Comparison of ENCODE assay signal across 30 mouse cellular contexts in genomic region chr7:43789295-43789694, GRCm38 (mm10). TPM values are rescaled to one million over a fixed set of nuclear protein-coding genes. Genes with fewer than 3 reads are reported as not detected.
DNase-seq lines count a peak whose midpoint lies in the region; ATAC-seq and TF ChIP-seq lines count a peak whose summit lies in the region.
"Had no signal": no experiment of that assay in that cellular context is flagged by ENCODE, and none has a peak within 500 bp of the region (broad histone marks: within the 10 kb centered on the region; RNA-seq: fewer than 3 reads in every experiment).

No protein-coding gene starts in this region.

- TF ChIP-seq EP300 in CH12.LX (IDR thresholded peaks at IDR 0.05; ENCODE audit: low read length), result no peak

- no peaks in the 10 kb centered on the region for H3K36me3 ChIP-seq in hindbrain, postnatal 0 days (ENCODE audit: insufficient read depth, low read length)
- no peaks in the 10 kb centered on the region for H3K36me3 ChIP-seq in hindbrain, embryonic 12.5 days
- H3K36me3 ChIP-seq in lung, embryonic 14.5 days (ENCODE audit: insufficient read depth), result no peaks in the 10 kb centered on the region
- no peaks in the 10 kb centered on the region for H3K36me3 ChIP-seq in CH12.LX (replicated peaks in 1 of 2; ENCODE audit: control insufficient read depth in 1 of 2, insufficient read depth in 1 of 2, low read length in 1 of 2)
- no peaks in the 10 kb centered on the region for H3K36me3 ChIP-seq in limb, embryonic 10.5 days
- H3K36me3 ChIP-seq: embryonic facial prominence, embryonic 15.5 days; hindbrain, embryonic 15.5 days; kidney, embryonic 15.5 days had no signal

- dilution Hi-C loops in CH12.LX (cut with MboI; ENCODE audit: extremely low pct_ligation_motif_present, extremely low pct_unique_long_range_greater_than_20kb, low sequenced_read_pairs), result no loop called here

- no peaks in the 10 kb centered on the region for H3K27me3 ChIP-seq in hindbrain, postnatal 0 days (ENCODE audit: insufficient read depth, low read length)
- 0 out of 2 replicates have a peak, but pooled peaks cover under 1% of the 10 kb centered on the region for H3K27me3 ChIP-seq in hindbrain, embryonic 12.5 days
- H3K27me3 ChIP-seq in lung, embryonic 14.5 days (ENCODE audit: insufficient read depth, low read length), result no peaks in the 10 kb centered on the region
- H3K27me3 ChIP-seq in CH12.LX (replicated peaks), result peaks cover 74% of the 10 kb centered on the region
- H3K27me3 ChIP-seq in limb, embryonic 10.5 days (ENCODE audit: low read depth, poor library complexity, severe bottlenecking), result peaks cover 14% of the 10 kb centered on the region
- H3K27me3 ChIP-seq: embryonic facial prominence, embryonic 15.5 days; hindbrain, embryonic 15.5 days; kidney, embryonic 15.5 days had no signal

- TF ChIP-seq RAD21 in CH12.LX (IDR thresholded peaks at IDR 0.05; ENCODE audit: low read depth, low read length), result peak; percentile 29

- no peak overlapping the region for H3K27ac ChIP-seq in hindbrain, postnatal 0 days
- no peak overlapping the region for H3K27ac ChIP-seq in hindbrain, embryonic 12.5 days
- H3K27ac ChIP-seq in lung, embryonic 14.5 days (ENCODE audit: low read depth), result no peak overlapping the region
- H3K27ac ChIP-seq in CH12.LX (ENCODE audit: insufficient read depth, low read depth), result no peak overlapping the region
- no peak overlapping the region for H3K27ac ChIP-seq in limb, embryonic 10.5 days
- H3K27ac ChIP-seq: embryonic facial prominence, embryonic 15.5 days; hindbrain, embryonic 15.5 days; kidney, embryonic 15.5 days had no signal

- no peaks in the 10 kb centered on the region for H3K9me3 ChIP-seq in hindbrain, postnatal 0 days (ENCODE audit: low read length)
- H3K9me3 ChIP-seq in hindbrain, embryonic 12.5 days (replicated peaks), result no peaks in the 10 kb centered on the region
- H3K9me3 ChIP-seq in lung, embryonic 14.5 days (ENCODE audit: low read depth, low read length), result no peaks in the 10 kb centered on the region
- H3K9me3 ChIP-seq in CH12.LX (replicated peaks; ENCODE audit: low read length), result no peaks in the 10 kb centered on the region
- H3K9me3 ChIP-seq in limb, embryonic 10.5 days (replicated peaks), result no peaks in the 10 kb centered on the region
- H3K9me3 ChIP-seq: embryonic facial prominence, embryonic 15.5 days; hindbrain, embryonic 15.5 days; kidney, embryonic 15.5 days had no signal

- H3K9ac ChIP-seq in hindbrain, postnatal 0 days (replicated peaks; ENCODE audit: low read length), result no peak overlapping the region
- H3K9ac ChIP-seq in hindbrain, embryonic 12.5 days, result no peak overlapping the region
- H3K9ac ChIP-seq in lung, embryonic 14.5 days, result no peak overlapping the region
- no peak overlapping the region for H3K9ac ChIP-seq in CH12.LX (ENCODE audit: insufficient read depth, low read depth)
- H3K9ac ChIP-seq: embryonic facial prominence, embryonic 15.5 days; hindbrain, embryonic 15.5 days; kidney, embryonic 15.5 days had no signal

- no peaks in the 10 kb centered on the region for H3K79me2 ChIP-seq in CH12.LX (replicated peaks; ENCODE audit: control insufficient read depth, extremely low read depth, insufficient read depth, poor library complexity, severe bottlenecking)

- ATAC-seq in hindbrain, postnatal 0 days, result no peak
- ATAC-seq in hindbrain, embryonic 12.5 days (ENCODE audit: low FRiP score), result no peak
- ATAC-seq in lung, embryonic 14.5 days (ENCODE audit: insufficient read depth), result no peak
- ATAC-seq: forebrain, embryonic 16.5 days; intestine, embryonic 16.5 days had no signal

- in situ Hi-C loops in CH12.LX (cut with MboI; ENCODE audit: low pct_ligation_motif_present, low pct_unique_long_range_greater_than_20kb, low sequenced_read_pairs), result loop anchor here (25.0 kb wide), 1 partner anchor 302 kb away; the partner anchor contains the start of gene Iglon5

- H3K4me2 ChIP-seq in hindbrain, postnatal 0 days (ENCODE audit: low read depth, low read length), result no peak overlapping the region
- no peak overlapping the region for H3K4me2 ChIP-seq in hindbrain, embryonic 12.5 days (replicated peaks)
- no peak overlapping the region for H3K4me2 ChIP-seq in lung, embryonic 14.5 days
- no peak overlapping the region for H3K4me2 ChIP-seq in CH12.LX (ENCODE audit: insufficient read depth, low read depth, poor library complexity, severe bottlenecking)
- H3K4me2 ChIP-seq: embryonic facial prominence, embryonic 15.5 days; hindbrain, embryonic 15.5 days; kidney, embryonic 15.5 days; liver, embryonic 11.5 days had no signal

- no peak overlapping the region for H3K4me3 ChIP-seq in hindbrain, postnatal 0 days (ENCODE audit: low read length)
- no peak overlapping the region for H3K4me3 ChIP-seq in hindbrain, embryonic 12.5 days
- no peak overlapping the region for H3K4me3 ChIP-seq in lung, embryonic 14.5 days (ENCODE audit: low read depth, low read length)
- H3K4me3 ChIP-seq in lung, adult 2 months (replicated peaks; ENCODE audit: extremely low read depth, low read depth, low read length), result no peak overlapping the region
- H3K4me3 ChIP-seq in CH12.LX (replicated peaks in 1 of 3; ENCODE audit: low read depth in 2 of 3, low read length in 2 of 3, poor library complexity in 1 of 3), result no peak overlapping the region
- no peak overlapping the region for H3K4me3 ChIP-seq in limb, embryonic 10.5 days
- H3K4me3 ChIP-seq: embryonic facial prominence, embryonic 15.5 days; hindbrain, embryonic 15.5 days; kidney, embryonic 15.5 days had no signal

- no peak for TF ChIP-seq POLR2A in lung, adult 2 months (IDR thresholded peaks at IDR 0.05; ENCODE audit: borderline replicate concordance, extremely low read depth, low read depth, low read length)
- TF ChIP-seq POLR2A in CH12.LX (IDR thresholded peaks at IDR 0.05; ENCODE audit: low read depth, low read length), result no peak

- DNase-seq in hindbrain, postnatal 0 days (ENCODE audit: low spot score), result peak; percentile 32
- peak; percentile 16 for DNase-seq in lung, embryonic 14.5 days
- DNase-seq in lung, adult 2 months, result no peak
- no peak for DNase-seq in CH12.LX (ENCODE audit: extremely low read depth)
- DNase-seq in limb, embryonic 10.5 days (ENCODE audit: low spot score), result no peak
- no peak for DNase-seq in urinary bladder, adult 2 months (ENCODE audit: low spot score)
- DNase-seq: adrenal gland, postnatal 25 days; cerebellum, adult 9-11 months; gastrocnemius, postnatal 25 days; heart, adult 18-20 months; heart, postnatal 36 days; kidney, postnatal 4 days; layer of hippocampus, adult 9-11 months; lung, adult 18-20 months; lung, postnatal 4 days; midbrain, embryonic 14.5 days; thymus, adult 2 months had no signal

- peak; percentile 41 for TF ChIP-seq CTCF in hindbrain, postnatal 0 days (IDR thresholded peaks at IDR 0.05; ENCODE audit: low read depth)
- 0 out of 2 replicates have a peak, but pooled peaks have one; percentile 6 for TF ChIP-seq CTCF in lung, embryonic 14.5 days (IDR thresholded peaks at IDR 0.05; ENCODE audit: low read depth)
- no peak for TF ChIP-seq CTCF in lung, adult 2 months (IDR thresholded peaks at IDR 0.05; ENCODE audit: insufficient read depth, low read length)
- TF ChIP-seq CTCF in CH12.LX (conservative IDR thresholded peaks at IDR 0.05 in 1 of 2, IDR thresholded peaks at IDR 0.05 in 1 of 2; ENCODE audit: low read depth in 2 of 2, low read length in 2 of 2), result peak in 1 of 2 experiments; percentile 54; a peak in 2 of 4 replicates

- no peaks in the 10 kb centered on the region for H3K4me1 ChIP-seq in hindbrain, postnatal 0 days (ENCODE audit: insufficient read depth, low read length)
- H3K4me1 ChIP-seq in hindbrain, embryonic 12.5 days, result no peaks in the 10 kb centered on the region
- no peaks in the 10 kb centered on the region for H3K4me1 ChIP-seq in lung, embryonic 14.5 days (ENCODE audit: insufficient read depth)
- no peaks in the 10 kb centered on the region for H3K4me1 ChIP-seq in lung, adult 2 months (ENCODE audit: control insufficient read depth, insufficient read depth, low read length)
- no peaks in the 10 kb centered on the region; a peak in 1 of 4 replicates for H3K4me1 ChIP-seq in CH12.LX (ENCODE audit: control insufficient read depth in 1 of 2, insufficient read depth in 2 of 2)
- no peaks in the 10 kb centered on the region for H3K4me1 ChIP-seq in limb, embryonic 10.5 days
- H3K4me1 ChIP-seq: embryonic facial prominence, embryonic 15.5 days; hindbrain, embryonic 15.5 days; kidney, embryonic 15.5 days had no signal

- 79% methylated on average over 2 of the region's 2 CpGs for WGBS in hindbrain, postnatal 0 days
- WGBS in hindbrain, embryonic 12.5 days, result 69% methylated on average over 2 of the region's 2 CpGs
- 60% methylated on average over 2 of the region's 2 CpGs for WGBS in lung, embryonic 14.5 days
- WGBS in lung, adult 2 months, result 57% methylated on average over 2 of the region's 2 CpGs
- 72% methylated on average over 2 of the region's 2 CpGs for WGBS in limb, embryonic 10.5 days

RNA-seq across cellular contexts. Expression of gene Klk9, which starts 2.4 kb away (rescaled TPM):
- not detected in 2 replicates for total RNA-seq in hindbrain, postnatal 0 days (2014; rRNA removed)
- 0.20 TPM in 1 of 2 replicates, not detected in the other for polyA plus RNA-seq in hindbrain, postnatal 0 days (2015; fragmentation: Nextera tagmentation; extraction: Ambion mirVana)
- polyA plus RNA-seq in hindbrain, embryonic 12.5 days (2016; fragmentation: Nextera tagmentation; extraction: Ambion mirVana), result not detected in 2 replicates
- polyA plus RNA-seq in lung, embryonic 14.5 days (2014; fragmentation: Nextera tagmentation; extraction: Ambion mirVana), result 0.20 TPM in 1 of 2 replicates, not detected in the other
- 11.6 TPM in 1 of 2 replicates, not detected in the other for polyA plus RNA-seq in lung, adult 2 months (2012; rRNA removed)
- total RNA-seq in CH12.LX (2012; rRNA removed) (0.08 TPM in 1 of 2 replicates, not detected in the other), CH12.LX (2014; rRNA removed) (not detected in 2 replicates)
- not detected in 2 replicates for polyA plus RNA-seq in CH12.LX (2012; ENCODE audit: insufficient read length, low read depth)
- 0.09 TPM in 1 of 2 replicates, not detected in the other for polyA plus RNA-seq in limb, embryonic 10.5 days (2016; fragmentation: Nextera tagmentation; extraction: Ambion mirVana)
- 0.04 TPM in 1 of 2 replicates, not detected in the other for polyA plus RNA-seq in urinary bladder, adult 2 months (2012; rRNA removed)
- total RNA-seq: adrenal gland, postnatal 25 days; common myeloid progenitor, adult 5-6 weeks; gastrocnemius, postnatal 25 days; heart, adult 18-20 months; heart, postnatal 36 days; megakaryocyte-erythroid progenitor cell, adult 5-6 weeks; neutrophil, adult 5-6 weeks had no signal
- polyA plus RNA-seq: heart, embryonic 14.5 days; intestine, embryonic 16.5 days; limb, embryonic 11.5 days; liver, embryonic 11.5 days; midbrain, embryonic 14.5 days; small intestine, adult 2 months had no signal

RNA-seq across cellular contexts. Expression of gene Klk8, which starts 8.1 kb away (rescaled TPM):
- 9.5 and 11.3 TPM in 2 replicates for total RNA-seq in hindbrain, postnatal 0 days (2014; rRNA removed)
- polyA plus RNA-seq in hindbrain, postnatal 0 days (2015; fragmentation: Nextera tagmentation; extraction: Ambion mirVana), result 10.8 and 12.5 TPM in 2 replicates
- polyA plus RNA-seq in hindbrain, embryonic 12.5 days (2016; fragmentation: Nextera tagmentation; extraction: Ambion mirVana), result 8.9 and 10.1 TPM in 2 replicates
- polyA plus RNA-seq in lung, embryonic 14.5 days (2014; fragmentation: Nextera tagmentation; extraction: Ambion mirVana), result 21.0 and 26.2 TPM in 2 replicates
- polyA plus RNA-seq in lung, adult 2 months (2012; rRNA removed), result 14.5 and 23.8 TPM in 2 replicates
- total RNA-seq in CH12.LX (2012; rRNA removed) (43.5 and 51.2 TPM in 2 replicates), CH12.LX (2014; rRNA removed) (2.3 and 5.5 TPM in 2 replicates)
- polyA plus RNA-seq in CH12.LX (2012; ENCODE audit: insufficient read length, low read depth), result 5.0 and 5.3 TPM in 2 replicates
- 13.7 and 16.4 TPM in 2 replicates for polyA plus RNA-seq in limb, embryonic 10.5 days (2016; fragmentation: Nextera tagmentation; extraction: Ambion mirVana)
- 8.1 and 8.9 TPM in 2 replicates for polyA plus RNA-seq in urinary bladder, adult 2 months (2012; rRNA removed)

RNA-seq across cellular contexts. Expression of gene Klk10, which starts 8.5 kb away (rescaled TPM):
- total RNA-seq in hindbrain, postnatal 0 days (2014; rRNA removed), result 0.25 TPM in 1 of 2 replicates, not detected in the other
- polyA plus RNA-seq in hindbrain, postnatal 0 days (2015; fragmentation: Nextera tagmentation; extraction: Ambion mirVana), result 0.14 and 0.30 TPM in 2 replicates
- polyA plus RNA-seq in hindbrain, embryonic 12.5 days (2016; fragmentation: Nextera tagmentation; extraction: Ambion mirVana), result 0.27 and 0.92 TPM in 2 replicates
- polyA plus RNA-seq in lung, embryonic 14.5 days (2014; fragmentation: Nextera tagmentation; extraction: Ambion mirVana), result 0.70 and 0.81 TPM in 2 replicates
- polyA plus RNA-seq in lung, adult 2 months (2012; rRNA removed), result 1.7 and 117 TPM in 2 replicates
- total RNA-seq in CH12.LX (2012; rRNA removed) (not detected in 2 replicates), CH12.LX (2014; rRNA removed) (not detected in 2 replicates)
- not detected in 2 replicates for polyA plus RNA-seq in CH12.LX (2012; ENCODE audit: insufficient read length, low read depth)
- 0.20 and 0.25 TPM in 2 replicates for polyA plus RNA-seq in limb, embryonic 10.5 days (2016; fragmentation: Nextera tagmentation; extraction: Ambion mirVana)
- 0.49 and 0.59 TPM in 2 replicates for polyA plus RNA-seq in urinary bladder, adult 2 months (2012; rRNA removed)
- total RNA-seq: adrenal gland, postnatal 25 days; common myeloid progenitor, adult 5-6 weeks; megakaryocyte-erythroid progenitor cell, adult 5-6 weeks had no signal
- polyA plus RNA-seq: liver, embryonic 11.5 days; midbrain, embryonic 14.5 days had no signal

RNA-seq across cellular contexts. Expression of gene Klk11, which starts 14.9 kb away (rescaled TPM):
- total RNA-seq in hindbrain, postnatal 0 days (2014; rRNA removed), result not detected in 2 replicates
- not detected in 2 replicates for polyA plus RNA-seq in hindbrain, postnatal 0 days (2015; fragmentation: Nextera tagmentation; extraction: Ambion mirVana)
- polyA plus RNA-seq in hindbrain, embryonic 12.5 days (2016; fragmentation: Nextera tagmentation; extraction: Ambion mirVana), result 0.22 and 0.30 TPM in 2 replicates
- not detected in 2 replicates for polyA plus RNA-seq in lung, embryonic 14.5 days (2014; fragmentation: Nextera tagmentation; extraction: Ambion mirVana)
- polyA plus RNA-seq in lung, adult 2 months (2012; rRNA removed), result 3.2 and 26.4 TPM in 2 replicates
- total RNA-seq in CH12.LX (2012; rRNA removed) (not detected in 2 replicates), CH12.LX (2014; rRNA removed) (not detected in 2 replicates)
- not detected in 2 replicates for polyA plus RNA-seq in CH12.LX (2012; ENCODE audit: insufficient read length, low read depth)
- 0.13 and 0.33 TPM in 2 replicates for polyA plus RNA-seq in limb, embryonic 10.5 days (2016; fragmentation: Nextera tagmentation; extraction: Ambion mirVana)
- polyA plus RNA-seq in urinary bladder, adult 2 months (2012; rRNA removed), result 0.23 TPM in 1 of 2 replicates, not detected in the other
- total RNA-seq: adrenal gland, postnatal 25 days; common myeloid progenitor, adult 5-6 weeks; gastrocnemius, postnatal 25 days; megakaryocyte-erythroid progenitor cell, adult 5-6 weeks; neutrophil, adult 5-6 weeks had no signal
- polyA plus RNA-seq: forebrain, embryonic 16.5 days; heart, embryonic 14.5 days; limb, embryonic 11.5 days; liver, embryonic 11.5 days; midbrain, embryonic 14.5 days; small intestine, adult 2 months had no signal

RNA-seq across cellular contexts. Expression of gene Klk12, which starts 20.6 kb away (rescaled TPM):
- not detected in 2 replicates for total RNA-seq in hindbrain, postnatal 0 days (2014; rRNA removed)
- polyA plus RNA-seq in hindbrain, postnatal 0 days (2015; fragmentation: Nextera tagmentation; extraction: Ambion mirVana), result not detected in 2 replicates
- not detected in 2 replicates for polyA plus RNA-seq in hindbrain, embryonic 12.5 days (2016; fragmentation: Nextera tagmentation; extraction: Ambion mirVana)
- polyA plus RNA-seq in lung, embryonic 14.5 days (2014; fragmentation: Nextera tagmentation; extraction: Ambion mirVana), result not detected in 2 replicates
- 5.8 TPM in 1 of 2 replicates, not detected in the other for polyA plus RNA-seq in lung, adult 2 months (2012; rRNA removed)
- total RNA-seq in CH12.LX (2012; rRNA removed) (not detected in 2 replicates), CH12.LX (2014; rRNA removed) (not detected in 2 replicates)
- polyA plus RNA-seq in CH12.LX (2012; ENCODE audit: insufficient read length, low read depth), result not detected in 2 replicates
- polyA plus RNA-seq in limb, embryonic 10.5 days (2016; fragmentation: Nextera tagmentation; extraction: Ambion mirVana), result not detected in 2 replicates
- not detected in 2 replicates for polyA plus RNA-seq in urinary bladder, adult 2 months (2012; rRNA removed)
- total RNA-seq: adrenal gland, postnatal 25 days; common myeloid progenitor, adult 5-6 weeks; gastrocnemius, postnatal 25 days; heart, adult 18-20 months; heart, postnatal 36 days; megakaryocyte-erythroid progenitor cell, adult 5-6 weeks; neutrophil, adult 5-6 weeks had no signal
- polyA plus RNA-seq: forebrain, embryonic 16.5 days; heart, embryonic 14.5 days; hindbrain, embryonic 15.5 days; intestine, embryonic 16.5 days; kidney, embryonic 15.5 days; limb, embryonic 11.5 days; liver, embryonic 11.5 days; midbrain, embryonic 14.5 days; small intestine, adult 2 months had no signal

Comparison
In these comparisons a context has a peak if more than half of its experiments do, and no peak if none do; other contexts are left out.
1. DNase-seq: peak in hindbrain, postnatal 0 days (single experiment) and lung, embryonic 14.5 days (single experiment); none in lung, adult 2 months (single experiment), CH12.LX (single experiment), limb, embryonic 10.5 days (single experiment) and urinary bladder, adult 2 months (single experiment).